Mouse (Mus musculus) forebrain, embryonic 16.5 days (tissue): ENCODE measurements around the gene Kat5. TPM values are rescaled to one million over a fixed set of nuclear protein-coding genes. Genes with fewer than 3 reads are reported as not detected.
A peak's percentile ranks its signal among the peaks of the same experiment; 100 is the strongest.

Experiments used
- ATAC-seq: fragments of 200-750 bp; cut with Nextera tagmentation; 2 replicates; pipeline ENCODE4 v1.8.0; 2017; ENCODE audit warnings: mild to moderate bottlenecking, moderate library complexity
- H3K27ac ChIP-seq: fragments of 300-500 bp; sonication (generic); 2 replicates; pipeline ENCODE4 v1.5.1; 2014; ENCODE audit warnings: low read length, control low read depth
- H3K27me3 ChIP-seq: fragments of 300-500 bp; sonication (generic); replicated peaks from 2 replicates; pipeline ENCODE4 v1.6.1; 2014; ENCODE audit warnings: low read length; ENCODE audit not compliant: control insufficient read depth, insufficient read depth
- H3K36me3 ChIP-seq: fragments of 300-500 bp; sonication (generic); 2 replicates; pipeline ENCODE4 v1.6.1; 2014; ENCODE audit not compliant: control insufficient read depth, insufficient read depth
- H3K4me1 ChIP-seq: fragments of 300-500 bp; sonication (generic); replicated peaks from 2 replicates; pipeline ENCODE4 v1.6.1; 2014; ENCODE audit warnings: low read length; ENCODE audit not compliant: control insufficient read depth, insufficient read depth
- H3K4me2 ChIP-seq: fragments of 300-500 bp; sonication (generic); 2 replicates; pipeline ENCODE4 v1.6.1; 2014; ENCODE audit warnings: mild to moderate bottlenecking, low read length, control low read depth
- H3K4me3 ChIP-seq: fragments of 300-500 bp; sonication (generic); replicated peaks from 2 replicates; pipeline ENCODE4 v1.5.1; 2014; ENCODE audit warnings: mild to moderate bottlenecking, low read length, control low read depth
- H3K9ac ChIP-seq: fragments of 300-500 bp; sonication (generic); replicated peaks from 2 replicates; pipeline ENCODE4 v1.6.1; 2014; ENCODE audit warnings: low read depth, low read length, control low read depth
- H3K9me3 ChIP-seq: fragments of 300-500 bp; sonication (generic); 2 replicates; pipeline ENCODE4 v1.6.1; 2016; ENCODE audit warnings: low read length; ENCODE audit not compliant: control insufficient read depth
- WGBS: fragments of 180-500 bp; shearing (Covaris S2); extraction: QIAGEN DNeasy Blood & Tissue Kit; methylation state at CpG from one replicate; pipeline ENCODE4 v1.1.7; 2014; 5-methylcytosine and 5-hydroxymethylcytosine counted together
- polyA plus RNA-seq: library from polyadenylated mRNA; unstranded; fragments of >200 nt; fragmentation: Nextera tagmentation; extraction: Ambion mirVana; gene quantifications from 2 replicates; pipeline ENCODE4 v1.2.1, GENCODE M21; 2015

Gene Kat5
- polyA plus RNA-seq, 1 experiment from 2014 or later: 76.8 TPM

DNA sequence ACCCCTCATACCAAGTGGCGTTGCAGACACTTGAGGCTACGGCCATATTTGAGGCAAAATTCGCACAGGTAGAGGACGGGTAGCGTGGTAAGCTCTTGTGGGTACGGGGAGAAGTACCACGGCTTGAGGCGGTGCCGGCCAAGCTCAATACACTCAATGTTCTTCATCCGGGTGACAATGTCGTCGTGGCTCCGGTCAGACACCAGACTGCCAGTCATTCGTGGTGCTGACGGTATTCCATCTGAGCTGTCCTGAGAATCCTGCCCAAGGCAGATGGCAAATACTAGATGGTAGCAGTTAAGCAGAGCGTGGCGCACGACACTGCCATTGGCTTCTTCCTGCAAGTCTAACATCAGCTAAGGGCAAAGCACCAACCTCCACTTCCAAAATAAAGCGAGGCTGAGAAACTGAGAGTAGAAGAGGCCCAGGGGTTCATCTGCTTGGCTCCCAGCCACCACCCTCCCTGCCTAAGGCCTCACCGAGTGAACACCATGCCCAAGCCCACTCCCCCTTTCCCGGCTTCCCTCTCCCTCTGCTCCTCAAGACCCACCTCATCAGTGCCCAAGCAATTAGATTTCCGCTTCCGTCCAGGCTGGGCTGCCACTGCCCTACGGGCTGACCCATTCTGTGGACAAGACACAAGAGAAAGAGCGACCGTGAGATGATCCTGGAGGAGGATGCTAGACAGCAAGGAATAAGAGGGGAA is 2.2 kb downstream of the Kat5 start:
- Histone ChIP-seq H3K9ac (no peak overlapping the region), H3K4me2 (no peak overlapping the region), H3K9me3 (no peaks in the 10 kb centered on the region), H3K27ac (no peak overlapping the region), H3K36me3 (peaks cover 39% of the 10 kb centered on the region), H3K4me1 (peaks cover 31% of the 10 kb centered on the region), H3K27me3 (no peaks in the 10 kb centered on the region), H3K4me3 (no peak overlapping the region)
- WGBS: 93% methylated on average over 26 of the region's 26 CpGs
- ATAC-seq: no peak

DNA sequence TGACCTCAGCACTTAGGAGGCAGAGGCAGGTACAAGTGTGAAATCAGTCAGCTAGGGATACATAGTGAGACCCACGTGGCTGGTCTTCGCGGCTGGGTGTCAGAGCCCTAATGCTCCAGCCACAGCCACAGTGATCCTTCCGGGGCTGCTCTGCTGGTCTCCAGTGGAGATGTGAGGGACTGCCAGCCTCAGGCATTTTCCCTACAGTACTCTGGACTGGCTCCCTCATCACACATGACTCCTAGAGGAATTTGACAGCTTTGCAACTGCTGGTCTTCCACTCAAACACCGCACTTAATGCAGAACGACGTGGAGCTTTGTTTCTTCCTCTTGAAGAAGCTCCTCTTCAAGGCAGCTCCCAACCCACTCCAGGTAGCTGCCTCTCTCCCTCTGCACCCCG is 3.8 kb downstream of the Kat5 start:
- WGBS: 93% methylated on average over 8 of the region's 8 CpGs
- Histone ChIP-seq H3K9me3 (no peaks in the 10 kb centered on the region), H3K36me3 (peaks cover 39% of the 10 kb centered on the region), H3K27ac (no peak overlapping the region), H3K4me2 (no peak overlapping the region), H3K9ac (no peak overlapping the region), H3K4me3 (no peak overlapping the region), H3K27me3 (no peaks in the 10 kb centered on the region), H3K4me1 (peaks cover 41% of the 10 kb centered on the region)
- ATAC-seq: no peak

DNA sequence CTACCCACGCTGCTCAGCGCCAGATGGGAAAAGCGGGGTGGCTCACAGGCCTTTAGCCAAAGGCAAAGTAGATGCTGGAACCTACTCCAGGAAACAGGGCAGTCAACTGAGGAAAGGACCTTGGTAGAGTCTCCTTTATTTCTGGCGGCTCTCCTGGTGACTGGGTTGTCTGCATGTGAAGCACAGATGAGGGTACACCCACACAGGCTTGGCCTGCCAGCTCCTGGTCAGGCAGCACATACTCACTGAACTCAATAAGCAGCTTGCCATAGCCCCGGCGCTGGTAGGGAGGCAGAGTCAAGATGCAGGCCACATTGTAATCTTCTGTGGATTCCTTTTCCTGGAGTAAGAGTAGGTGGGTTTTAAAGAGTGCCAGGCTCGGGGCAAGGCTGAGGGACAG is 4.9 kb downstream of the Kat5 start:
- Histone ChIP-seq H3K36me3 (peaks cover 39% of the 10 kb centered on the region), H3K4me1 (peaks cover 34% of the 10 kb centered on the region), H3K9ac (no peak overlapping the region), H3K4me3 (no peak overlapping the region), H3K27me3 (no peaks in the 10 kb centered on the region), H3K27ac (no peak overlapping the region), H3K4me2 (no peak overlapping the region), H3K9me3 (no peaks in the 10 kb centered on the region)
- ATAC-seq: no peak
- 93% methylated on average over 7 of the region's 7 CpGs for WGBS

DNA sequence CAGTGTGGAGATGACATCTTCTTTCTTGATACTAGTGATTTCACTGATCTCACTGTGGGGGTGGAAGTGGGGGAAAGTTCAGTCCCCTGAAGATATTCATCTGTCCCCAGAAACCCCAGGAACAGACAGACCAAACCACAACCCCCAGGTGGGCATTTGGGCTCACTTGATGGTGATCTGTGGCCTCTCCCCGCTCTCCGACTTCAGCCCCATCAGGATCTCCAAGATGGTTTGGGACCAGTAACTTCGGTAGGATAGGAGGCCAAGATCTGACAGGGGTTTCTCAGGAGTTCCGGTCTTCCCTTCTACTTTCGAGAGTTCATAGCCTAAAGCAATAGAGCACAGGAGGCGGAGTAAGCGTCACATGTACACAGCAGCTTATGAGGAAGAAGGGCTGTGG is 6.4 kb downstream of the Kat5 start:
- no peak for ATAC-seq
- H3K4me2 ChIP-seq: no peak overlapping the region
- H3K27me3 ChIP-seq: no peaks in the 10 kb centered on the region
- 92% methylated on average over 7 of the region's 7 CpGs for WGBS
- peaks cover 27% of the 10 kb centered on the region for H3K4me1 ChIP-seq
- no peak overlapping the region for H3K27ac ChIP-seq
- H3K36me3 ChIP-seq: peaks cover 39% of the 10 kb centered on the region
- no peak overlapping the region for H3K9ac ChIP-seq
- H3K9me3 ChIP-seq: no peaks in the 10 kb centered on the region
- no peak overlapping the region for H3K4me3 ChIP-seq

DNA sequence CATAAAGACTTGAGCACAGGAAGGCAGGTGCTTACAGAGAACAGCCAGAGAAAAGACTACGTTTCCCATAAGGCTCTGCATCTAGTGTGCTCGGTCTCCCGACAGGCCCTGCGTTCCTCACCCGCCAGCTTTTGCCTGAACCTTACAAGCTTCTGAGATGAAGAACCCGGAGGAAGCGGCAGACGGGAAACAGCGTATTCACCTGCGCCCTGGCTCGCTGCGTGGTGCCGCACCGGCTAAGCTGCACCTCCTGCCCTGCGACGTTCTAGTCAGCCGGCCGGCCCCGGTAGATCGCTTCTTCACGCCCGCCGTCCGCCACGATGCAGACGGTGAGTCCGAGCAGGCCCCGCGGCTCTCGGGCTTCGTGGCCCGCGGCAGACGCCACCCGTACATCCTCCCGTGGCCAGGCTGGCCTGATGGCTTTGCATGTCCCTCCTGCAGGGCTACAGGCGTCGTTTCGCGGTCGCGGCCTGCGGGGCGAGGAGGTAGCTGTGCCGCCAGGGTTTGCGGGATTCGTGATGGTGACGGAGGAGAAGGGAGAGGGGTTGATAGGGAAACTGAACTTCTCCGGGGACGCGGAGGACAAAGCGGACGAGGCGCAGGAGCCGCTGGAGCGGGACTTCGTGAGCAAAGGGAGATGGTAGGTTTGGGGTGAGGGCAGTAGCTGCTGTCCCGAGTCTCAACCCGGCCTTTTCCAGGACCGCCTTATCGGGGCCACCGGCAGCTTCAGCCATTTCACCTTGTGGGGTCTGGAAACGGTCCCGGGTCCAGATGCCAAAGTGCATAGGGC is 8.1 kb downstream of the Kat5 start, which contains the start of gene Rnaseh2c:
Gene Rnaseh2c, plus strand, starts transcription at position 122 of the 790 bp plus-strand sequence.
- Histone ChIP-seq H3K9ac (peak within 1 kb of the TSS; percentile 94), H3K4me1 (peaks cover 21% of the 10 kb centered on the region), H3K4me3 (peak within 1 kb of the TSS; percentile 78), H3K27me3 (no peaks in the 10 kb centered on the region), H3K9me3 (no peaks in the 10 kb centered on the region), H3K27ac (peak within 1 kb of the TSS; percentile 83), H3K36me3 (peaks cover 30% of the 10 kb centered on the region), H3K4me2 (peak within 1 kb of the TSS; percentile 91)
- ATAC-seq: peak; percentile 96
- under 1% methylated on average over 64 of the region's 64 CpGs for WGBS

DNA sequence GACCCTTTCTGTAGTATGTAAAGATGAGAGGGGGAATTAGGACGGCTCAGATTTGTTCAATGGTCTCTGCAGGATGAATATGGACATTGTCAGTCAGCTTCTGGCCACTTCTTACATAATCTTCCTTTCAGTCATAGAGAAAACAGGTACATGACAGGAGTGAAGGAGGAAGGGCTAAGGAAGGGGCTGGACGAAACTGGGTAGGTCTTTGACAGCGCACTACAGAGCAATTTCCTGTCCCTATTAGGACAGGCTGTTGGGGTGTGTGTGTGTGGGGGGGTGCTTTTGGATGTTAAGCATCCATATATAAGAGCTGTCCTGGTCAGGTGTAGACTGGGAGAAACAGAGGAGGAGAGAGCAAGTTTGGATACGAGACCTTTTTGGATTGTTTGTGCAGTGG is 10.8 kb downstream of the Kat5 start:
- Histone ChIP-seq H3K36me3 (peaks cover 8% of the 10 kb centered on the region), H3K27me3 (no peaks in the 10 kb centered on the region), H3K4me2 (no peak overlapping the region), H3K27ac (no peak overlapping the region), H3K9me3 (no peaks in the 10 kb centered on the region), H3K4me1 (peaks cover 21% of the 10 kb centered on the region), H3K4me3 (no peak overlapping the region), H3K9ac (no peak overlapping the region)
- no peak for ATAC-seq
- 76% methylated on average over 4 of the region's 4 CpGs for WGBS

DNA sequence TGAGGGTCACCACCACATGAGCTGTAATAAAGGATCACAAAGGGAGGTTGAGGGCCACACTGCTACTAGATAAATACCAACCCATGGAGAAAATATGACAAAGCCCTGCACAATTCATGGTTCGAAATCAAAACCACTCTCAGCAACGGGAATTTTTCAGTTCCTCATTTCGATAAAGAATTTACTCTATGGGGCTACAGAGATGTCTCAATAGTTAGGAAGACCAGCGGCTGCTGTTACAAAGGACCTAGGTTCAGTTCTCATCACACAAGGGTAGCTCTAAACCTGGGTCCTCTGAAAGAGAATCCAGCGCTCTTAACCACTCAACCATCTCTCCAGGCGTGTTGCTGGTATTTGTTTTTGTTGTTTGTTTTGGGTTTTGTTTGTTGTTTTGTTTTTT is 18.1 kb downstream of the Kat5 start:
- WGBS: 91% methylated on average over 6 of the region's 6 CpGs
- H3K27ac ChIP-seq: no peak overlapping the region
- H3K27me3 ChIP-seq: no peaks in the 10 kb centered on the region
- H3K9ac ChIP-seq: no peak overlapping the region
- H3K4me2 ChIP-seq: no peak overlapping the region
- no peak overlapping the region for H3K4me3 ChIP-seq
- no peaks in the 10 kb centered on the region for H3K36me3 ChIP-seq
- H3K4me1 ChIP-seq: no peaks in the 10 kb centered on the region
- H3K9me3 ChIP-seq: no peaks in the 10 kb centered on the region
- no peak for ATAC-seq

DNA sequence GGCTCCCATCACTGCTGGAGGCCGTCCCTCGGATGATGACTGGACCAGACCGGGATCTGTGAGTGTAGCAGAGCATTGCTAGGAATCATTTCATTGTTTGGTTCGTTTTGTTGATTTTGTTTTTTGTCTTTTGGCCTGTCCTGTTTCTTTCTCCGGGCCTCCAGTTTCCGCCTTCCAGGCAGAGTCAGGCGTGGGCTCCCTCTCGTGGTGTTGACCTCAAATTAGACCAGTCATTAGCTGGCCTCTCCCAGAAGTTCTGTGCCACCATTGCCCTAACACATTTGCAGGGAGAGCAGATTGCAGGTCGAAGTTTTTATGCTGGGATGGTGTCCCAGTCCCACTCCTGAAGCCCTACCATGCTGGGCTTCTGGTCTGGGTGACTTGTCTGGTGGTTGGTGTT is 20.9 kb downstream of the Kat5 start:
- no peak overlapping the region for H3K9ac ChIP-seq

DNA sequence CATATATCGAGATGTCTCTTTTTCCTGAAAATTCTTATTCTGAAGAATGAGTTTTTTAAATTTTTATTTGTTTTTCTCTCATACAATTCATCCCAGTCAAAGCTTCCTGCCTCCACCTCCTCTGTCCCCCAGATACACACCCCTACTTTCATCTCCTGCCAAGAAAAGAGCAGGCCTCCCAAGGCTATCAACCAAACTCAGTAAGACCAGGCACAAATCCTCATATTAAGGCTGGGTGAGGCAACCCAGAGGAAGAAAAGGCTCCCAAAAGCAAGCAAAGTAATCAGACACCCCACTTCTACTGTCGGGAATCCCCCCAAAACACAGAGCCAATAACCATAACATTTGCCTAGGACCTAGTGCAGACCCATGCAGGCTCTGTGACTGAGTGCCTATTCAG is 28.0 kb downstream of the Kat5 start:
- Histone ChIP-seq H3K4me2 (no peak overlapping the region), H3K27me3 (no peaks in the 10 kb centered on the region), H3K27ac (no peak overlapping the region), H3K4me3 (no peak overlapping the region), H3K4me1 (no peaks in the 10 kb centered on the region), H3K36me3 (no peaks in the 10 kb centered on the region), H3K9me3 (no peaks in the 10 kb centered on the region), H3K9ac (no peak overlapping the region)
- WGBS: 75% methylated on average over 2 of the region's 2 CpGs
- no peak for ATAC-seq

More for the DNA sequence above, 20.9 kb downstream of the Kat5 start:
- no peak overlapping the region for H3K4me2 ChIP-seq
- H3K27me3 ChIP-seq: no peaks in the 10 kb centered on the region
- no peak overlapping the region for H3K4me3 ChIP-seq
- WGBS: 72% methylated on average over 9 of the region's 9 CpGs
- no peaks in the 10 kb centered on the region for H3K9me3 ChIP-seq
- no peaks in the 10 kb centered on the region for H3K36me3 ChIP-seq
- ATAC-seq: no peak
- H3K27ac ChIP-seq: no peak overlapping the region
- H3K4me1 ChIP-seq: no peaks in the 10 kb centered on the region
